ENCODE assay signal across 9 mouse cellular contexts in the genomic region with DNA sequence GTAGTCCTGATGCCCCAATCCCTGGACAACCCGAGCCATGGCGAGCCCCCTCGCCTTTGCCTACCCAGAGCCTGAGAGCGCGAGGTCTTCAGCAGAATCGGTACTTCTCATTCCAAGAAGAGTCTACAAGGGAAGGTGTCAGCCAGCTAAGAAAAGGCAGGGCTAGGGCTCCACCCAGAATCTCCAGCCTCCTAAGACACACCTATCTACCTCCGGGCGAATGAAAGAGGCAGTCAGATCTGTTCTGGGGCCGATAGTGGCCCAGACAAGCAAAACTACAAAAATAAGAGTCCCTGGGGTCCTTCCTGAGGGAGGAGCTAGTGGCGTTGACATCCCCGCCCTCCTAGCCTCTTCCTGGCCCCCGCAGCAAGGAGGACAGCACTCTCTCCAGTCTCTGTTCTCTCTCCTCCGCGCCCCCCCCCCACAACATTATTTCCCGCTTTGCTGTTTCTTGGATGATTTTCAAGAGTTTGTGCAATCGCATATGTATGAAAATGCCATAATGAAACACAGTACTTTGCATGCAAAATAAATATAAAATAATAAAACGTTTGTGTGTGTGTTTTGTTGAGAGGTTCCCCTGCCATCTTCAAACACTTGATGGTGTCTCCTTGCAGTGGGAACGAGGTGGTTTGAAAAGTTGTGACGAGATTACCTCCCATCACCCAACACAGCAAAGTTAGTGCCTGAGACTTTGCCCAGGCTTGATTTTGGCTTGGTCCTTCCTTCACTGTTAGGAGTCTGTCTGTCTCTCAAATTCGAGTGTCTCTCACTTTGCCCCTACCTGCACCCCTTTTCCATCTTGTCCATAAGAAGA. TPM values are rescaled to one million over a fixed set of nuclear protein-coding genes. Genes with fewer than 3 reads are reported as not detected.
DNase-seq lines count a peak whose midpoint lies in the region; ATAC-seq lines count a peak whose summit lies in the region.
"Had no signal": no experiment of that assay in that cellular context is flagged by ENCODE, and none has a peak within 500 bp of the region (broad histone marks: within the 10 kb centered on the region; RNA-seq: fewer than 3 reads in every experiment).

No protein-coding gene starts in this region.

- peak overlapping the region; percentile 57 for H3K4me3 ChIP-seq in embryonic facial prominence, embryonic 14.5 days (ENCODE audit: low read depth, low read length)
- H3K4me3 ChIP-seq in liver, embryonic 11.5 days (ENCODE audit: low read depth, low read length) = peak overlapping the region; percentile 74

- H3K36me3 ChIP-seq in embryonic facial prominence, embryonic 14.5 days (ENCODE audit: control insufficient read depth, insufficient read depth, low read length) = no peaks in the 10 kb centered on the region
- peaks cover 5% of the 10 kb centered on the region; the same call in 1 of the 2 replicates for H3K36me3 ChIP-seq in liver, embryonic 11.5 days (ENCODE audit: control insufficient read depth, insufficient read depth, low read length)

- intact Hi-C loops in heart, postnatal 25 days (cut with DNase I) = loop anchor here (5.0 kb wide), 1 partner anchor 34 kb away; no protein-coding TSS in a partner anchor
- intact Hi-C loops in left cerebral cortex, postnatal 4 days (cut with DNase I) = no loop called here

- H3K9me3 ChIP-seq in embryonic facial prominence, embryonic 14.5 days (ENCODE audit: control insufficient read depth, low read length) = 0 out of 2 replicates have a peak, but pooled peaks cover 3% of the 10 kb centered on the region
- H3K9me3 ChIP-seq in liver, embryonic 11.5 days (ENCODE audit: control insufficient read depth, low read length) = no peaks in the 10 kb centered on the region

- peak overlapping the region; percentile 67 for H3K27ac ChIP-seq in embryonic facial prominence, embryonic 14.5 days (replicated peaks; ENCODE audit: low read depth, low read length)
- peak overlapping the region; percentile 85 for H3K27ac ChIP-seq in liver, embryonic 11.5 days (ENCODE audit: low read depth, low read length)

- peaks cover 27% of the 10 kb centered on the region; the same call in 1 of the 2 replicates for H3K4me1 ChIP-seq in embryonic facial prominence, embryonic 14.5 days (ENCODE audit: control insufficient read depth, insufficient read depth, low read length)
- H3K4me1 ChIP-seq in liver, embryonic 11.5 days (replicated peaks; ENCODE audit: control insufficient read depth, insufficient read depth, low read length) = peaks cover 24% of the 10 kb centered on the region

- H3K9ac ChIP-seq in embryonic facial prominence, embryonic 14.5 days (ENCODE audit: low read depth, low read length) = peak overlapping the region; percentile 79
- peak overlapping the region; percentile 89 for H3K9ac ChIP-seq in liver, embryonic 11.5 days (ENCODE audit: low read depth, low read length)

- 4% methylated on average over 19 of the region's 20 CpGs for WGBS in embryonic facial prominence, embryonic 14.5 days
- 1% methylated on average over 20 of the region's 20 CpGs for WGBS in liver, embryonic 11.5 days

- DNase-seq in heart, adult 11 months = peak; percentile 96
- no peak for DNase-seq in heart, postnatal 25 days (ENCODE audit: low spot score)
- peak; percentile 80 for DNase-seq in embryonic facial prominence, embryonic 14.5 days (ENCODE audit: low spot score)
- DNase-seq in liver, embryonic 11.5 days (ENCODE audit: low spot score) = peak; percentile 66
- peak; percentile 47 for DNase-seq in neural tube, embryonic 10.5 days (ENCODE audit: extremely low spot score, low spot score)
- DNase-seq in layer of hippocampus, postnatal 14 days (ENCODE audit: low spot score in 2 of 2) = no peak
- DNase-seq in left cerebral cortex, postnatal 4 days = no peak

- H3K4me2 ChIP-seq in embryonic facial prominence, embryonic 14.5 days (ENCODE audit: low read depth, low read length) = peak overlapping the region; percentile 94
- peak overlapping the region; percentile 94 for H3K4me2 ChIP-seq in liver, embryonic 11.5 days

- H3K27me3 ChIP-seq in embryonic facial prominence, embryonic 14.5 days (replicated peaks; ENCODE audit: control insufficient read depth, insufficient read depth, low read length) = no peaks in the 10 kb centered on the region
- H3K27me3 ChIP-seq in liver, embryonic 11.5 days (replicated peaks; ENCODE audit: control insufficient read depth, insufficient read depth, low read length) = no peaks in the 10 kb centered on the region
- H3K27me3 ChIP-seq: Patski had no signal

- peak; percentile 17; the same call in 1 of the 2 replicates for ATAC-seq in embryonic facial prominence, embryonic 14.5 days (ENCODE audit: low read depth)
- ATAC-seq in hematopoietic stem cell, adult 5-6 weeks (replicated peaks in 1 of 2; ENCODE audit: insufficient read depth in 1 of 2, low FRiP score in 2 of 2, low TSS enrichment in 1 of 2, low read depth in 1 of 2, poor library complexity in 2 of 2, severe bottlenecking in 2 of 2) = peak; percentile 66 to 76
- peak; percentile 83 for ATAC-seq in liver, embryonic 11.5 days (replicated peaks; ENCODE audit: low FRiP score)

RNA-seq across cellular contexts. Expression of a gene that starts 1.7 kb away (rescaled TPM):
- 10 to 100 TPM; 20.4 to 23.7 TPM for total RNA-seq in heart, postnatal 25 days (2021)
- 32.5 and 35.7 TPM in 2 replicates for polyA plus RNA-seq in embryonic facial prominence, embryonic 14.5 days (2014; fragmentation: Nextera tagmentation; extraction: Ambion mirVana)
- 65.5 and 86.1 TPM in 2 replicates for total RNA-seq in hematopoietic stem cell, adult 5-6 weeks (2017)
- 18.6 and 19.5 TPM in 2 replicates for polyA plus RNA-seq in liver, embryonic 11.5 days (2014; fragmentation: Nextera tagmentation; extraction: Ambion mirVana)
- 1 to 10 TPM; 2.8 to 3.8 TPM for total RNA-seq in layer of hippocampus, postnatal 14 days (2021)
- total RNA-seq in left cerebral cortex, postnatal 4 days (2021) = 1 to 10 TPM; 3.9 to 6.1 TPM

Comparison
In these comparisons a context has a peak if more than half of its experiments do, and no peak if none do; other contexts are left out.
1. DNase-seq: peak in heart, adult 11 months (single experiment), embryonic facial prominence, embryonic 14.5 days (single experiment), liver, embryonic 11.5 days (single experiment) and neural tube, embryonic 10.5 days (single experiment); none in heart, postnatal 25 days (single experiment), layer of hippocampus, postnatal 14 days (0 of 2) and left cerebral cortex, postnatal 4 days (single experiment).
2. ATAC-seq: peak in every context shown above with its lines; median percentile 83 in liver, embryonic 11.5 days; 71 in hematopoietic stem cell, adult 5-6 weeks; 17 in embryonic facial prominence, embryonic 14.5 days.